Mouse (Mus musculus): ENCODE measurements at regions not wholly inside any gene's neighbourhood (a gene's known extent, or its start where the extent isn't known, plus 50 kb on each side); places are given as distances from the start of the nearest gene placed in this dataset.

- H3K79me2 ChIP-seq (ENCODE audit: control insufficient read depth, insufficient read depth) = no peaks in the 10 kb centered on the region
- no peak overlapping the region for H3K4me2 ChIP-seq (ENCODE audit: low read depth)
- no peaks in the 10 kb centered on the region for H3K27me3 ChIP-seq (ENCODE audit: control insufficient read depth, insufficient read depth, insufficient read length)
- no peak overlapping the region for H3ac ChIP-seq (ENCODE audit: control insufficient read depth, insufficient read length)
- H3K36me3 ChIP-seq (ENCODE audit: control insufficient read depth, insufficient read depth) = no peaks in the 10 kb centered on the region
- H3K4me3 ChIP-seq = no peak overlapping the region
- TF ChIP-seq POLR2A (IDR thresholded peaks at IDR 0.05; ENCODE audit: insufficient read length, low read depth) (no peak), MAX (IDR thresholded peaks at IDR 0.05; ENCODE audit: low read depth) (no peak), TCF12 (IDR thresholded peaks at IDR 0.05; ENCODE audit: insufficient read depth, poor library complexity, severe bottlenecking) (no peak), REST (IDR thresholded peaks at IDR 0.05; ENCODE audit: insufficient read depth, insufficient read length) (no peak), TCF3 (IDR thresholded peaks at IDR 0.05; ENCODE audit: insufficient read length, low read depth) (no peak), USF1 (IDR thresholded peaks at IDR 0.05; ENCODE audit: low read depth) (no peak), E2F4 (IDR thresholded peaks at IDR 0.05; ENCODE audit: insufficient read depth) (no peak)
Measured at GRCm38 (mm10) chr7:135870981-135871380, 154.8 kb upstream of the Mki67 start.

GRCm38 (mm10) chr7:135877091-135877874 lies 161.1 kb upstream of the Mki67 start:
- TF ChIP-seq E2F4 (IDR thresholded peaks at IDR 0.05; ENCODE audit: insufficient read depth) (no peak), MAX (IDR thresholded peaks at IDR 0.05; ENCODE audit: low read depth) (no peak), MYOD1 (IDR thresholded peaks at IDR 0.05; ENCODE audit: control insufficient read depth in 1 of 3, insufficient read length in 2 of 3, low read depth in 2 of 3) (no peak), TCF12 (IDR thresholded peaks at IDR 0.05; ENCODE audit: insufficient read depth, poor library complexity, severe bottlenecking) (no peak), CEBPB (IDR thresholded peaks at IDR 0.05; ENCODE audit: insufficient read depth, poor library complexity, severe bottlenecking) (no peak), TCF3 (IDR thresholded peaks at IDR 0.05; ENCODE audit: insufficient read length, low read depth) (no peak), REST (IDR thresholded peaks at IDR 0.05; ENCODE audit: insufficient read depth, insufficient read length) (no peak), MYOG (IDR thresholded peaks at IDR 0.05; ENCODE audit: control insufficient read depth in 1 of 3, insufficient read depth in 1 of 3, insufficient read length in 2 of 3, low read depth in 2 of 3) (no peak), POLR2A (IDR thresholded peaks at IDR 0.05; ENCODE audit: insufficient read length, low read depth) (no peak), SRF (IDR thresholded peaks at IDR 0.05; ENCODE audit: control insufficient read depth, insufficient read length, low read depth) (no peak), POLR2AphosphoS2 (IDR thresholded peaks at IDR 0.05; ENCODE audit: insufficient read length, low read depth) (no peak)
- no peaks in the 10 kb centered on the region for H3K79me2 ChIP-seq (ENCODE audit: control insufficient read depth, insufficient read depth)
- H3K4me2 ChIP-seq (ENCODE audit: low read depth) = no peak overlapping the region
- no peak overlapping the region for H3K4me3 ChIP-seq
- H3K36me3 ChIP-seq (ENCODE audit: control insufficient read depth, insufficient read depth) = no peaks in the 10 kb centered on the region
- H3ac ChIP-seq (ENCODE audit: control insufficient read depth, insufficient read length) = no peak overlapping the region
- H3K27me3 ChIP-seq (ENCODE audit: control insufficient read depth, insufficient read depth, insufficient read length) = peaks cover 8% of the 10 kb centered on the region

DNA sequence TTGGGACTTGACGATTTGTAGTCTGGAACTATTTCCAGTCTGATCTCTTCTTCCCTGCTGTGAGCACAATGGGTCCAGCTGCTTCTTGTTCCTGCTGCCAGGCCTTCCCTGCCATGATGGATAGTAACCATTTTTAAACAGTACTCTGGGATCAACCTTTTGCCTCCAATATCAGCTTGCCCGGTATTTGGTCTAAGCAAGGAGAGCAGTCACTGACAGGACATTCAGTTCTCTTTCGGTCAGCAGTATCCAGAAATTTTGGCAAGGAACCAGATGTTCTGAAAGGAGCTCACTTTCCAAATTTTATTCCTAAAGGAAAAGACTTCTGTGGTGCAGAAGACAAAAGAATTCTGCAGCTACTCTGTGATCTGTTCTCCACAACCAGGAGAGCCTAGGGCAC lies 162.6 kb upstream of the Mki67 start:
- H3K36me3 ChIP-seq (ENCODE audit: control insufficient read depth, insufficient read depth) = no peaks in the 10 kb centered on the region
- H3K4me3 ChIP-seq = no peak overlapping the region
- H3K27me3 ChIP-seq (ENCODE audit: control insufficient read depth, insufficient read depth, insufficient read length) = peaks cover 8% of the 10 kb centered on the region
- H3K4me2 ChIP-seq (ENCODE audit: low read depth) = no peak overlapping the region
- H3K79me2 ChIP-seq (ENCODE audit: control insufficient read depth, insufficient read depth) = no peaks in the 10 kb centered on the region
- TF ChIP-seq E2F4 (IDR thresholded peaks at IDR 0.05; ENCODE audit: insufficient read depth) = no peak
- no peak for TF ChIP-seq MYOG (IDR thresholded peaks at IDR 0.05; ENCODE audit: control insufficient read depth in 1 of 3, insufficient read depth in 1 of 3, insufficient read length in 2 of 3, low read depth in 2 of 3)
- H3ac ChIP-seq (ENCODE audit: control insufficient read depth, insufficient read length) = no peak overlapping the region

DNA sequence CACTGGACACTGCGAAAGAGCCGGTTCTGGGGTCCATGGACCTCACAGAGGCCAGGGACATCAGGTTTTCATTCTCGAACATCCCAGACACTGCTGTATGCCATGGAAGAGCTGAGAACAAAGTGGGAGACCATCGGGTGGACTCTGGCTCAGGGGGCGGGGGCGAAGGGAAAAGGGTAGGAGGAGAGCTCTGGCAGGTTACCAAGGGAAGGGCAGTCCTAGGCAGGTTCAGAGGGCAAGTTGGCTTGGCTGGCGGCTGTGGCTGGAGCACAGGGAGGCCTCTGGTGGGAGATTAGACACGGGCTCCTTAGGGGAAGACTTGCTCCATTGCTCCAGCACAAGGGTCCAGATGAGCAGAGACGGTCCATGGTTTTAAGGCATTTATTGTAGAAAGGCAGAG lies 164.3 kb upstream of the Mki67 start:
- H3K36me3 ChIP-seq (ENCODE audit: control insufficient read depth, insufficient read depth) = no peaks in the 10 kb centered on the region
- H3K4me2 ChIP-seq (ENCODE audit: low read depth) = no peak overlapping the region
- no peak overlapping the region for H3K4me3 ChIP-seq
- no peak for TF ChIP-seq SRF (IDR thresholded peaks at IDR 0.05; ENCODE audit: control insufficient read depth, insufficient read length, low read depth)
- TF ChIP-seq MYOG (IDR thresholded peaks at IDR 0.05; ENCODE audit: control insufficient read depth in 1 of 3, insufficient read depth in 1 of 3, insufficient read length in 2 of 3, low read depth in 2 of 3) = no peak
- no peak for TF ChIP-seq TCF12 (IDR thresholded peaks at IDR 0.05; ENCODE audit: insufficient read depth, poor library complexity, severe bottlenecking)
- TF ChIP-seq MYOD1 (IDR thresholded peaks at IDR 0.05; ENCODE audit: control insufficient read depth in 1 of 3, insufficient read length in 2 of 3, low read depth in 2 of 3) = no peak
- TF ChIP-seq CEBPB (IDR thresholded peaks at IDR 0.05; ENCODE audit: insufficient read depth, poor library complexity, severe bottlenecking) = no peak
- no peak for TF ChIP-seq REST (IDR thresholded peaks at IDR 0.05; ENCODE audit: insufficient read depth, insufficient read length)
- TF ChIP-seq E2F4 (IDR thresholded peaks at IDR 0.05; ENCODE audit: insufficient read depth) = no peak
- TF ChIP-seq POLR2A (IDR thresholded peaks at IDR 0.05; ENCODE audit: insufficient read length, low read depth) = no peak
- no peak for TF ChIP-seq POLR2AphosphoS2 (IDR thresholded peaks at IDR 0.05; ENCODE audit: insufficient read length, low read depth)
- no peak for TF ChIP-seq MAX (IDR thresholded peaks at IDR 0.05; ENCODE audit: low read depth)
- no peak for TF ChIP-seq TCF3 (IDR thresholded peaks at IDR 0.05; ENCODE audit: insufficient read length, low read depth)
- H3K79me2 ChIP-seq (ENCODE audit: control insufficient read depth, insufficient read depth) = no peaks in the 10 kb centered on the region
- H3K27me3 ChIP-seq (ENCODE audit: control insufficient read depth, insufficient read depth, insufficient read length) = peaks cover 8% of the 10 kb centered on the region
- H3ac ChIP-seq (ENCODE audit: control insufficient read depth, insufficient read length) = no peak overlapping the region

GRCm38 (mm10) chr7:135882306-135882705 lies 166.1 kb upstream of the Mki67 start:
- no peak overlapping the region for H3K4me3 ChIP-seq
- no peak overlapping the region for H3ac ChIP-seq (ENCODE audit: control insufficient read depth, insufficient read length)
- H3K36me3 ChIP-seq (ENCODE audit: control insufficient read depth, insufficient read depth) = no peaks in the 10 kb centered on the region
- TF ChIP-seq POLR2A (IDR thresholded peaks at IDR 0.05; ENCODE audit: insufficient read length, low read depth) = no peak
- TF ChIP-seq POLR2AphosphoS2 (IDR thresholded peaks at IDR 0.05; ENCODE audit: insufficient read length, low read depth) = no peak
- TF ChIP-seq TCF12 (IDR thresholded peaks at IDR 0.05; ENCODE audit: insufficient read depth, poor library complexity, severe bottlenecking) = no peak
- no peak for TF ChIP-seq CEBPB (IDR thresholded peaks at IDR 0.05; ENCODE audit: insufficient read depth, poor library complexity, severe bottlenecking)
- TF ChIP-seq MAX (IDR thresholded peaks at IDR 0.05; ENCODE audit: low read depth) = no peak
- TF ChIP-seq MYOG (IDR thresholded peaks at IDR 0.05; ENCODE audit: control insufficient read depth in 1 of 3, insufficient read depth in 1 of 3, insufficient read length in 2 of 3, low read depth in 2 of 3) = no peak
- TF ChIP-seq REST (IDR thresholded peaks at IDR 0.05; ENCODE audit: insufficient read depth, insufficient read length) = no peak
- TF ChIP-seq MYOD1 (IDR thresholded peaks at IDR 0.05; ENCODE audit: control insufficient read depth in 1 of 3, insufficient read length in 2 of 3, low read depth in 2 of 3) = no peak
- TF ChIP-seq TCF3 (IDR thresholded peaks at IDR 0.05; ENCODE audit: insufficient read length, low read depth) = no peak
- TF ChIP-seq E2F4 (IDR thresholded peaks at IDR 0.05; ENCODE audit: insufficient read depth) = no peak
- TF ChIP-seq USF1 (IDR thresholded peaks at IDR 0.05; ENCODE audit: low read depth) = no peak
- no peak for TF ChIP-seq SRF (IDR thresholded peaks at IDR 0.05; ENCODE audit: control insufficient read depth, insufficient read length, low read depth)
- H3K27me3 ChIP-seq (ENCODE audit: control insufficient read depth, insufficient read depth, insufficient read length) = peaks cover 19% of the 10 kb centered on the region
- H3K4me2 ChIP-seq (ENCODE audit: low read depth) = no peak overlapping the region
- H3K79me2 ChIP-seq (ENCODE audit: control insufficient read depth, insufficient read depth) = no peaks in the 10 kb centered on the region

Data from myocyte (in vitro differentiated cells).